Mouse (Mus musculus) E14TG2a.4 (cell line): ENCODE measurements around the gene Rpf2.

Source experiments
- CTCF ChIP-seq: conservative IDR thresholded peaks from 2 replicates; pipeline ENCODE4 v1.5.1; 2014; ENCODE audit warnings: low read length
- NANOG ChIP-seq: IDR thresholded peaks from 2 replicates; pipeline ENCODE4 v1.6.1; 2014; ENCODE audit warnings: borderline replicate concordance, low read length, mixed read lengths

DNA sequence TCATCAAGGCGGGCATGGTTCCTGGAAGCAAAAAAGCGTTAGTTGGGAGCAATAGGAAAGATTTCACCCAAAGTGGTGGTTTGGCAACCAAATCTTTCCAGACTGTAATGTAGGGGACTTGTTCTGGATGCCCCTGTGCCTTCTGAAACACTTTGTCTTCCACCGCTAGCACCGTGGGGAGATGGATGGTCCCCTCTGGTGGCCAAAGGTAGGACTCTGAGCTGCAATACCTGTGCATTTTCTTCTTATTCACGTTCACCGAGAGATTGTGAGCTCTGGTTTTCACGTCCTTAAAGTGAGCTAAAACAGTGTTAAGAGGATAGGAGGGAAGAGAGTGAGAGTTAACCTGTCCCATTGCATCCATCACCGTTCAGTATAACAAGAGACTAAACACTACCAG, 56.0 kb downstream of the Rpf2 start:
- TF ChIP-seq CTCF (no peak), NANOG (no peak)
